Mouse (Mus musculus) neural tube, embryonic 15.5 days (tissue): Measurements from ENCODE around the gene Gm498. TPM values are rescaled to one million over a fixed set of nuclear protein-coding genes. Genes with fewer than 3 reads are reported as not detected.

Experiments used
- microRNA-seq: library from miRNA; unstranded; fragments of <30 nt; microRNA quantifications from one replicate; pipeline ENCODE4, GENCODE M21; 2017
- polyA plus RNA-seq: library from polyadenylated mRNA; unstranded; fragments of >200 nt; fragmentation: Nextera tagmentation; extraction: Ambion mirVana; gene quantifications from 2 replicates; pipeline ENCODE4 v1.2.1, GENCODE M21; 2015

Gm498 gene
- polyA plus RNA-seq, 1 experiment from 2014 or later = not detected

Small RNA genes lying within 50 kb of the gene (microRNA-seq; reads per million reads assigned to microRNA genes)
- not detected for gene Mir6404

Other genes starting within 250 kb of the Gm498 start
- gene Tnfrsf26, start 238.1 kb upstream of the Gm498 start, polyA plus RNA-seq = 0.20 and 0.75 TPM in 2 replicates
- gene Tnfrsf22, start 217.2 kb upstream of the Gm498 start, polyA plus RNA-seq = 3.9 and 5.3 TPM in 2 replicates
- gene Tnfrsf23, start 181.0 kb upstream of the Gm498 start, polyA plus RNA-seq = 0.93 and 1.4 TPM in 2 replicates
- 37.2 and 37.5 TPM in 2 replicates for gene Osbpl5, start 109.9 kb upstream of the Gm498 start, polyA plus RNA-seq
- gene Mrgprg, start 99.8 kb upstream of the Gm498 start, polyA plus RNA-seq = not detected in 2 replicates
- gene Mrgpre, start 82.3 kb upstream of the Gm498 start, polyA plus RNA-seq = 7.9 and 9.6 TPM in 2 replicates
- gene Nadsyn1, start 44.0 kb upstream of the Gm498 start, polyA plus RNA-seq = 5.5 and 7.7 TPM in 2 replicates
- 49.8 and 53.8 TPM in 2 replicates for gene Dhcr7, start 43.7 kb upstream of the Gm498 start, polyA plus RNA-seq
- 8.8 and 9.8 TPM in 2 replicates for gene Shank2, start 135.1 kb downstream of the Gm498 start, polyA plus RNA-seq